Mouse (Mus musculus) hindbrain, postnatal 0 days (tissue): Measurements from ENCODE around the gene Maf. TPM values are rescaled to one million over a fixed set of nuclear protein-coding genes. Genes with fewer than 3 reads are reported as not detected.

Source experiments
- ATAC-seq: fragments of 200-750 bp; cut with Nextera tagmentation; 2 replicates; pipeline ENCODE4 v1.8.0; 2017; ENCODE audit warnings: mild to moderate bottlenecking, moderate TSS enrichment, moderate library complexity
- DNase-seq: peaks from one replicate; pipeline ENCODE4 v3.0.0-alpha.2; 2015; ENCODE audit warnings: low spot score
- H3K27ac ChIP-seq: fragments of 300-500 bp; sonication (generic); 2 replicates; pipeline ENCODE4 v1.5.1; 2014; ENCODE audit warnings: mild to moderate bottlenecking
- H3K27me3 ChIP-seq: fragments of 300-500 bp; sonication (generic); 2 replicates; pipeline ENCODE4 v1.6.1; 2014; ENCODE audit warnings: low read length, mixed read lengths; ENCODE audit not compliant: insufficient read depth
- H3K36me3 ChIP-seq: fragments of 300-500 bp; sonication (generic); 2 replicates; pipeline ENCODE4 v1.6.1; 2014; ENCODE audit warnings: low read length, mixed read lengths; ENCODE audit not compliant: insufficient read depth
- H3K4me1 ChIP-seq: fragments of 300-500 bp; sonication (generic); 2 replicates; pipeline ENCODE4 v1.6.1; 2014; ENCODE audit warnings: antibody characterized with exemption, low read length, mixed read lengths; ENCODE audit not compliant: insufficient read depth
- H3K4me2 ChIP-seq: fragments of 300-500 bp; sonication (generic); 2 replicates; pipeline ENCODE4 v1.6.1; 2014; ENCODE audit warnings: low read depth, mild to moderate bottlenecking, low read length, moderate library complexity, mixed read lengths
- H3K4me3 ChIP-seq: fragments of 300-500 bp; sonication (generic); 2 replicates; pipeline ENCODE4 v1.5.1; 2014; ENCODE audit warnings: low read length
- H3K9ac ChIP-seq: fragments of 300-500 bp; sonication (generic); replicated peaks from 2 replicates; pipeline ENCODE4 v1.6.1; 2014; ENCODE audit warnings: mild to moderate bottlenecking, low read length, moderate library complexity, mixed read lengths
- H3K9me3 ChIP-seq: fragments of 300-500 bp; sonication (generic); 2 replicates; pipeline ENCODE4 v1.6.1; 2016; ENCODE audit warnings: low read length, mixed read lengths
- CTCF ChIP-seq: IDR thresholded peaks from 2 replicates; pipeline ENCODE4 v1.5.1; 2016; ENCODE audit warnings: antibody characterized with exemption, control low read depth, low read depth
- WGBS: fragments of 180-500 bp; shearing (Covaris S2); extraction: QIAGEN DNeasy Blood & Tissue Kit; methylation state at CpG from one replicate; pipeline ENCODE4 v1.1.7; 2014; 5-methylcytosine and 5-hydroxymethylcytosine counted together
- polyA plus RNA-seq: library from polyadenylated mRNA; unstranded; fragments of >200 nt; fragmentation: Nextera tagmentation; extraction: Ambion mirVana; gene quantifications from 2 replicates; pipeline ENCODE4 v1.2.1, GENCODE M21; 2015
- total RNA-seq: library from RNA; depleted of rRNA; stranded (reverse); fragments of >200 nt; gene quantifications from 2 replicates; pipeline ENCODE4 v1.2.3, GENCODE M21; 2014

Gene Maf
- total and polyA plus RNA-seq, 2 experiments from 2014 or later, result 8.9 to 24.4 TPM

DNA sequence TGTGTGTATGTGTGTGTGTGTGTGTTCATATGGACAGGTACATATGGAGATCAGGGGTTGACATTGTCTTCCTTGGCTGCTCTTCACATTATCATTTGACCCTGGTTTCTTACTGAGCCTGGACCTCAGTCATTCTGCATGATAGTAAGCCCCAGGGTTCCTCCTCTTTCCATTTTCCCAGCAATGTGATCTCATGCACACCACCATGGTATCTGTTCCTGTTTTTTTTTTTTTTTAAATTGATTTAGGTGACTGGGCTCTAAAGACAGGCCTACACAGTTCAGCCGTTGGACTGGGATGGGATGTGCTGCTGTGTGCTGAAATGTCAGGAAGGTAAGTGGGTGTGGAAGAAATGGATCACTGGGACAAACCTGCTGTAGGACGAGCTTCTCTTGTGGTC is 35.8 kb upstream of the Maf start:
- no peak overlapping the region for H3K4me2 ChIP-seq
- H3K36me3 ChIP-seq, result no peaks in the 10 kb centered on the region
- no peak overlapping the region for H3K9ac ChIP-seq
- no peaks in the 10 kb centered on the region for H3K27me3 ChIP-seq
- H3K27ac ChIP-seq, result no peak overlapping the region
- TF ChIP-seq CTCF, result no peak
- DNase-seq (no peak), ATAC-seq (no peak)
- H3K4me1 ChIP-seq, result no peaks in the 10 kb centered on the region
- no peaks in the 10 kb centered on the region for H3K9me3 ChIP-seq
- no peak overlapping the region for H3K4me3 ChIP-seq
- 86% methylated on average over 2 of the region's 2 CpGs for WGBS

DNA sequence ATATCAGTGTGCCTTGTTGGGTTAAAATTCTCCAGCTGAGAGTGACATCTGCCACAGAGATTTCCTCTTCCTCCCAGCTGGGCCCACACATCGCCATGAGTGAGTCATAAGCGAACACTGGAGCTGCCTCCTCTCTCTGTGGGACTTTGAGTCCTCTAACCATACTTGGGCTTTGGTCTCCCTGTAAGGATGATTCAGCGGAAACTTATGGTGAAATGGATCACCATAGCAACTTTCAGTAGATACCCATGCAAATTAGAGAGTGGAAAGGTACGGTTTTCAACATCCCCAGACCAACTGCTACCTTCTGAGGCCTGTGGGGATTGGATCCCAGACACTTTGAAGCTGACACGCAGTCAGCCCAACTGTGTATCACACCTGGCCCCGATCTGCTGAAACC is 35.1 kb upstream of the Maf start:
- H3K4me3 ChIP-seq, result no peak overlapping the region
- TF ChIP-seq CTCF, result no peak
- H3K4me1 ChIP-seq, result no peaks in the 10 kb centered on the region
- DNase-seq, result no peak
- H3K9ac ChIP-seq, result no peak overlapping the region
- 86% methylated on average over 6 of the region's 6 CpGs for WGBS
- H3K27me3 ChIP-seq, result no peaks in the 10 kb centered on the region
- no peak overlapping the region for H3K4me2 ChIP-seq
- no peak overlapping the region for H3K27ac ChIP-seq
- no peaks in the 10 kb centered on the region for H3K9me3 ChIP-seq
- no peaks in the 10 kb centered on the region for H3K36me3 ChIP-seq
- ATAC-seq, result no peak

DNA sequence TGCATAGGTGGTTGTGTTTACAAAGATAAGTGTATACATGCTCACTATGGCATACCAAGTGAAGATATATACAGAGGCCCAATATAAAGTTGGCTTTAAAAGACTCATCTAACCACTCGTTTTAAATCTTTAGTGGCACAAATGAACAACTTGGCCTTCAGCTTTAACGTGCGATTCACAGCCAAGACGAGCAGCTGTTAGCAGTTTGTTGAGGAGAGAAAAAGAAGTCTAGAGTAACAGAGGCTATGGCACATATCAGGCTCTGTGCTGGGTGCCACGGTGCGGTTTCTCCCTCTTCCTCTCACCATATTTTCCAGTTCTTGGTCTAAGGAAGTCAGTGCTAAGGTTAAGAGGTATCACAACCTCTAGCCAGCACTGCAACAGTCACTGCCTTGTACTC is 34.4 kb upstream of the Maf start:
- Histone ChIP-seq H3K36me3 (no peaks in the 10 kb centered on the region), H3K27ac (no peak overlapping the region), H3K4me3 (no peak overlapping the region), H3K4me1 (no peaks in the 10 kb centered on the region), H3K9me3 (no peaks in the 10 kb centered on the region), H3K4me2 (no peak overlapping the region), H3K9ac (no peak overlapping the region), H3K27me3 (no peaks in the 10 kb centered on the region)
- ATAC-seq (no peak), DNase-seq (no peak)
- WGBS, result 78% methylated on average over 6 of the region's 6 CpGs
- TF ChIP-seq CTCF, result no peak

DNA sequence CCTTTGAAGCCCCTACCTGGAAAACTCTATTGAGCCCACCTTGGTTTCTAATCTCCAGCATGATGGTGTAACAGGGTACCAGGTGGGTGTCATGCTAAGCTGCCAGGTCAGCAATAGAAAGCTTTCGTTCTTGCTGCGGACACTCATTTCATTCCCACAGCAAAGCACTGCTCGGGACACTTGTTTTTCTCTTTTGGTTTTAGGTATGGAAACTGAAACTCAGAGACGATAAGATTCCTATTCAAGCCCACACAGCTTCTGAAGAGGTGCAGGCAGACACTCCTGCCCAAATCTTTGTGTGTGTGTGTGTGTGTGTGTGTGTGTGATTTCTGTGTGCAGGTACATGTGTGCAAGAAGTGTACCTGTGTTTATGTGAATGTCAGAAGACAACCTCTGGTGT is 32.2 kb upstream of the Maf start:
- H3K9me3 ChIP-seq, result no peaks in the 10 kb centered on the region
- no peak overlapping the region for H3K4me3 ChIP-seq
- no peak overlapping the region for H3K9ac ChIP-seq
- WGBS, result 95% methylated on average over 4 of the region's 4 CpGs
- H3K36me3 ChIP-seq, result no peaks in the 10 kb centered on the region
- TF ChIP-seq CTCF, result no peak
- DNase-seq, result no peak
- no peaks in the 10 kb centered on the region for H3K4me1 ChIP-seq
- no peak for ATAC-seq
- H3K27me3 ChIP-seq, result no peaks in the 10 kb centered on the region
- no peak overlapping the region for H3K27ac ChIP-seq
- no peak overlapping the region for H3K4me2 ChIP-seq

DNA sequence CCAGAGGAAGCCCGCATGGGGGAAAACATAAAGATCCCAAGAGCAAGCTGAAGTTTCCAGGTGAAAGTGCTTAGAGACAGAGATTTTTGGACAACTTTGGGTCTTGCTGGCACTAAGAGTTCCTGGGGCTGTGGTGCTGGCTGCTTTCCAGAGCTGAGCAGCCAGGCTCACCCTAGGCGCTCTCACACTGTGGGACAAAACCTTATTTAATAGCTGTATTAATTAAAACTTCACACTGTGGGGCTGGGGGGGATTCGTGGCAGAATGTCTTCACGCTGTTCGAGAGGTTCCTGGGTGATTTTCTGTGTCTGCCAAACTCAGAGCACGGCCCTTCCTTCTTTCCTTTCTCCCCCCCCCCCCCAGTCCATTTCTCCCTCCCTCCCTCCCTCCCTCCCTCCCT is 24.8 kb upstream of the Maf start:
- TF ChIP-seq CTCF, result no peak
- Histone ChIP-seq H3K4me1 (no peaks in the 10 kb centered on the region), H3K9ac (no peak overlapping the region), H3K4me3 (no peak overlapping the region), H3K36me3 (no peaks in the 10 kb centered on the region), H3K27me3 (no peaks in the 10 kb centered on the region), H3K9me3 (no peaks in the 10 kb centered on the region), H3K27ac (no peak overlapping the region), H3K4me2 (no peak overlapping the region)
- ATAC-seq (no peak), DNase-seq (peak; percentile 47)
- 22% methylated on average over 6 of the region's 6 CpGs for WGBS

DNA sequence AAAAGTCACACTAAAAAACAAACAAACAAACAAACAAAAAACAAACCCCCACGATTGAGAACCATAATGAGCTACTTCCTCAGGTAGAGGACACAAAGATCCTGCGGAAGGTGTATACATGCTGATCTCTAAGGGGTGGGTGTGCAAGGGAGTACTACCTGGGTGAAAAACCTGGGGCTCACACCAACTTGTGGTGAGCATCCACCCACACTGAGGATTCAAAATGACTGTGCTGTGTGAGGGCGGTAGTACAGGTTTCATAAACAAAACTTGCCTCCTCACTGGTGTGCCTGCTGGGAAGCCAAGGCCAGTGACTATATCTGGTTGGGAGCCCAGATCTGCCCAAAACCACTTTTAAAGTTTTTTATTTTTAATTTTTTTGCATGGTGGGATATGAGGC is 19.2 kb upstream of the Maf start:
- Histone ChIP-seq H3K27me3 (no peaks in the 10 kb centered on the region), H3K9me3 (no peaks in the 10 kb centered on the region), H3K27ac (no peak overlapping the region), H3K4me3 (no peak overlapping the region), H3K4me2 (no peak overlapping the region), H3K9ac (no peak overlapping the region), H3K4me1 (no peaks in the 10 kb centered on the region), H3K36me3 (no peaks in the 10 kb centered on the region)
- ATAC-seq, result no peak
- WGBS, result 94% methylated on average over 3 of the region's 3 CpGs
- no peak for DNase-seq
- no peak for TF ChIP-seq CTCF

DNA sequence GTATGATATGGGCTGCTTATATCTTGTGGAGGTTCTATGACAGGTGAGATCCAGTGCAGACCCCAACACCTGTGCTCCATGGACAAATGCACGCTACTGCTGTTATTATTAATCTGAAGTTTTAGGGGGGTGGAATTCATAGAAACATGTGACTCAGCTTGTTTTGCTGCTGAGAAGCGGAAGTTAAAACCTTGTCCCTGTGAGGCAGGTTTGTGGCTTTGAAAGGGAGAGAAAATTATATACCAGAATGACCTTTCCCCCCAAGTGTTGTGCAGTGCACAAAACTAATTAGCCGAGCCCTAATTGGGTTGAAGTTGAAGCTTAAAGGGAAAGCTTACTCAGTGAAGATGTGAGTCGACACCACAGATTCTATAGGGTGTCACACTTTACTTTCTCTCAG is 18.6 kb upstream of the Maf start:
- no peaks in the 10 kb centered on the region for H3K36me3 ChIP-seq
- H3K4me1 ChIP-seq, result no peaks in the 10 kb centered on the region
- DNase-seq, result no peak
- no peak overlapping the region for H3K4me2 ChIP-seq
- TF ChIP-seq CTCF, result no peak
- H3K9ac ChIP-seq, result no peak overlapping the region
- H3K4me3 ChIP-seq, result no peak overlapping the region
- ATAC-seq, result no peak
- WGBS, result 80% methylated on average over 4 of the region's 4 CpGs
- H3K27ac ChIP-seq, result no peak overlapping the region
- no peaks in the 10 kb centered on the region for H3K9me3 ChIP-seq
- no peaks in the 10 kb centered on the region for H3K27me3 ChIP-seq
